Mouse (Mus musculus): ENCODE data around the gene Cux1. TPM values are rescaled to one million over a fixed set of nuclear protein-coding genes. Genes with fewer than 3 reads are reported as not detected.
A peak's percentile ranks its signal among the peaks of the same experiment; 100 is the strongest.

Gene Cux1
- polyA plus RNA-seq, 1 experiment, result 69.2 TPM

DNA sequence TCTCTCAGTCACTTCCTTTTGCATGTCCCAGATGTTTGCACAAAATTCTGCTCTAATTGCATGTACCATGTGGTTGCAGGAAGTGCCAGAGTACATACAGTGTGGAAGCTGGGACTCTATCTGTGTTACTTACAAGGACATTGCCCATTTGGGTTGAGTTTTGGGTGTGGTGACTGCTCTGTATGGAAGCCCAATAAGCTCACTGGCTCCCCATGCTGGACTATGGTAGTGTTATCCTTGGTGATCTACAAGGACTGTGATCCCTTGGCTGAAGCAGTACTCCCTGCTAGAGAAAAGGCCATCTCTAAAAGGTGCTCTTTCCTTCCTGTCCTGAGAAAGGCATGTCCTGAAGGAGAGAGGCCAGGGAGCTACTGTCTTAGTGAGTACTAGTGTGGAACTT, 160.9 kb downstream of the Cux1 start:
- Histone ChIP-seq H3K4me1 (ENCODE audit: control insufficient read depth, insufficient read depth, low read length) (peaks cover 6% of the 10 kb centered on the region; the same call in 1 of the 2 replicates), H3K4me3 (replicated peaks; ENCODE audit: insufficient read depth, low read depth, low read length) (no peak overlapping the region), H3K27me3 (ENCODE audit: control insufficient read depth, insufficient read depth, low read length) (no peaks in the 10 kb centered on the region), H3K27ac (ENCODE audit: insufficient read depth, low read length) (no peak overlapping the region)
- DNase-seq, result no peak
- TF ChIP-seq CTCF (IDR thresholded peaks at IDR 0.05; ENCODE audit: borderline replicate concordance, insufficient read depth, low read depth, low read length) (no peak), POLR2A (IDR thresholded peaks at IDR 0.05; ENCODE audit: borderline replicate concordance, insufficient read depth, low read length) (no peak)

GRCm38 (mm10) chr5:136403565-136403961, 163.7 kb downstream of the Cux1 start:
- Histone ChIP-seq H3K27ac (ENCODE audit: insufficient read depth, low read length) (no peak overlapping the region), H3K4me1 (ENCODE audit: control insufficient read depth, insufficient read depth, low read length) (peaks cover 9% of the 10 kb centered on the region; the same call in 1 of the 2 replicates), H3K4me3 (replicated peaks; ENCODE audit: insufficient read depth, low read depth, low read length) (no peak overlapping the region), H3K27me3 (ENCODE audit: control insufficient read depth, insufficient read depth, low read length) (no peaks in the 10 kb centered on the region)
- WGBS, result 31% methylated on average over 19 of the region's 19 CpGs
- TF ChIP-seq POLR2A (IDR thresholded peaks at IDR 0.05; ENCODE audit: borderline replicate concordance, insufficient read depth, low read length) (no peak), CTCF (IDR thresholded peaks at IDR 0.05; ENCODE audit: borderline replicate concordance, insufficient read depth, low read depth, low read length) (no peak)
- DNase-seq, result peak; percentile 30 to 31

DNA sequence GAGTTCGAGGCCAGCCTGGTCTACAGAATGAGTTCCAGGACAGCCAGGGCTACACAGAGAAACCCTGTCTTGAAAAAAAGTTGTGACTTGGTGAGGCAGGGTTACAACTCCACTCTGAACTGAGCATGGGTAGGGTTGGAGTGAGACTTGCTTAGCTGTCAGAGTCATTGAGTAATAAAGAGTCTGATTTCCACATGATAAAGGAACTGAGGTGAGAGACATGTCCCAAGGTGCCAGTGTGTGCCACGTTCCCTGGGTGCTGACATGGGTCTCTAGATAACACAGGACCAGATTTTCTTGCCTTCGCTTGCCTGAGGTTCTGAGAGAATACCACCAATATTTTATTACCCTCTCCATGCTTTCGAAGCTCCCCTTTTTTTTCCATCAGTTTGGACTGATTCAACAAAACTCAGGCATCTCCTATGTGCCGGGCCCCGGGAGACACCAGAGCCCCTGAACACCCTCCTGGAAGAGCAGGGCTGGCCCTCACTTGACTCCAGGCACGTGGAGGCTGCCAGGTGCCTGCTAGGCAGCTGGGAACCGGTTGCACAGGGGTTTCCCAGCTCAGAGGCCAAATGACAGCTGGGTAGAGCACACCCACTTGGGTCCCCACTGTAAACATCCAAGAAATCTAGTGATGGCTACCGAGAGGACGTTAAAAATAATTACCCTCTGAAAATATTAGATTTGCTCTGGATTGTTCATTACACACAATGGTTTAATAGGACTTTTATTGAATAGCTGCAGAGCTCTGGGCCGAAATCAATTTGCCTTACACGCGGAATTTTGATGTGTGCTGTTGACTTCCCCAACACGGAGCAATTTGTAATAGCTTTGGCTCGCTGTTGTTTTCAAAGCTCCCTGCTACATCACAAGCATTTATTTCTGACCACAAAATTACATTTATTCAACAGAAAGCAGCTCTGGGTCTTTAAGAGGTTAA, 164.4 kb downstream of the Cux1 start:
- Histone ChIP-seq H3K27ac (ENCODE audit: insufficient read depth, low read length) (no peak overlapping the region), H3K4me3 (replicated peaks; ENCODE audit: insufficient read depth, low read depth, low read length) (no peak overlapping the region), H3K4me1 (ENCODE audit: control insufficient read depth, insufficient read depth, low read length) (peaks cover 11% of the 10 kb centered on the region), H3K27me3 (ENCODE audit: control insufficient read depth, insufficient read depth, low read length) (no peaks in the 10 kb centered on the region)
- TF ChIP-seq POLR2A (IDR thresholded peaks at IDR 0.05; ENCODE audit: borderline replicate concordance, insufficient read depth, low read length) (no peak), CTCF (IDR thresholded peaks at IDR 0.05; ENCODE audit: borderline replicate concordance, insufficient read depth, low read depth, low read length) (no peak)
- WGBS, result 62% methylated on average over 15 of the region's 15 CpGs
- no peak for DNase-seq

GRCm38 (mm10) chr5:136398706-136399105, 168.6 kb downstream of the Cux1 start:
- no peak for DNase-seq
- WGBS, result 34% methylated on average over 3 of the region's 3 CpGs
- no peaks in the 10 kb centered on the region for H3K27me3 ChIP-seq (ENCODE audit: control insufficient read depth, insufficient read depth, low read length)
- no peak overlapping the region for H3K4me3 ChIP-seq (replicated peaks; ENCODE audit: insufficient read depth, low read depth, low read length)
- TF ChIP-seq CTCF (IDR thresholded peaks at IDR 0.05; ENCODE audit: borderline replicate concordance, insufficient read depth, low read depth, low read length) (no peak), POLR2A (IDR thresholded peaks at IDR 0.05; ENCODE audit: borderline replicate concordance, insufficient read depth, low read length) (no peak)
- no peak overlapping the region for H3K27ac ChIP-seq (ENCODE audit: insufficient read depth, low read length)
- peaks cover 24% of the 10 kb centered on the region for H3K4me1 ChIP-seq (ENCODE audit: control insufficient read depth, insufficient read depth, low read length)

DNA sequence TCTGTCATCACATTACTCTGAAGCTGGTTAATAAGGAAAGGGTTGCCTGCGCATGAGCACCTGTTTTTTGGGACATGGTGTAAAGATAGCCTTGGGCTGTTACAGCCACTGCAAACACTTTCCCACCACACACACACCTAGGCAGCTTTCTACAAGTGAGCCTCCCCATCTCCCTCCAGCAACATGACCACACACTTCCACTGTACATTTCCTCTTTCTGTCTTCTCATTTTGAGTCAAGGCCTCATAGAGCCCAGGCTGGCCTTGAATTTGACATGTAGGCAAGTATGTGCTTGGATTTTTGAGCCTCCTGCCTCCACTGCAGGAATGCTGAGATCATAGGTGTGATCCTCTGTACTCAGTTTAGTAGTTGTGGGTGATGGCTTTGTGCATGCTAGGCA, 170.6 kb downstream of the Cux1 start:
- Histone ChIP-seq H3K4me1 (ENCODE audit: control insufficient read depth, insufficient read depth, low read length) (peaks cover 24% of the 10 kb centered on the region), H3K27ac (ENCODE audit: insufficient read depth, low read length) (no peak overlapping the region), H3K27me3 (ENCODE audit: control insufficient read depth, insufficient read depth, low read length) (no peaks in the 10 kb centered on the region), H3K4me3 (replicated peaks; ENCODE audit: insufficient read depth, low read depth, low read length) (no peak overlapping the region)
- DNase-seq, result no peak
- TF ChIP-seq CTCF (IDR thresholded peaks at IDR 0.05; ENCODE audit: borderline replicate concordance, insufficient read depth, low read depth, low read length) (no peak), POLR2A (IDR thresholded peaks at IDR 0.05; ENCODE audit: borderline replicate concordance, insufficient read depth, low read length) (no peak)
- 97% methylated on average over 1 of the region's 1 CpGs for WGBS

- Histone ChIP-seq H3K4me3 (replicated peaks; ENCODE audit: insufficient read depth, low read depth, low read length) (no peak overlapping the region), H3K27ac (ENCODE audit: insufficient read depth, low read length) (no peak overlapping the region), H3K4me1 (ENCODE audit: control insufficient read depth, insufficient read depth, low read length) (peaks cover 24% of the 10 kb centered on the region), H3K27me3 (ENCODE audit: control insufficient read depth, insufficient read depth, low read length) (no peaks in the 10 kb centered on the region)
- DNase-seq, result no peak
- WGBS, result 90% methylated on average over 7 of the region's 7 CpGs
- TF ChIP-seq CTCF (IDR thresholded peaks at IDR 0.05; ENCODE audit: borderline replicate concordance, insufficient read depth, low read depth, low read length), result no peak
- no peak for TF ChIP-seq POLR2A (IDR thresholded peaks at IDR 0.05; ENCODE audit: borderline replicate concordance, insufficient read depth, low read length)
Observed at GRCm38 (mm10) chr5:136396256-136396655, 171.0 kb downstream of the Cux1 start.

GRCm38 (mm10) chr5:136395600-136396195, 171.6 kb downstream of the Cux1 start:
- no peak overlapping the region for H3K4me3 ChIP-seq (replicated peaks; ENCODE audit: insufficient read depth, low read depth, low read length)
- no peak for TF ChIP-seq CTCF (IDR thresholded peaks at IDR 0.05; ENCODE audit: borderline replicate concordance, insufficient read depth, low read depth, low read length)
- TF ChIP-seq POLR2A (IDR thresholded peaks at IDR 0.05; ENCODE audit: borderline replicate concordance, insufficient read depth, low read length), result no peak
- no peak overlapping the region for H3K27ac ChIP-seq (ENCODE audit: insufficient read depth, low read length)
- 74% methylated on average over 3 of the region's 3 CpGs for WGBS
- H3K4me1 ChIP-seq (ENCODE audit: control insufficient read depth, insufficient read depth, low read length), result peaks cover 24% of the 10 kb centered on the region
- peak in 1 of 2 experiments; percentile 32 for DNase-seq
- H3K27me3 ChIP-seq (ENCODE audit: control insufficient read depth, insufficient read depth, low read length), result no peaks in the 10 kb centered on the region

Data from cerebellum, adult 2 months (tissue).